Mouse (Mus musculus) adrenal gland, adult 8-10 months (tissue): ENCODE data around the gene Tifab. TPM values are rescaled to one million over a fixed set of nuclear protein-coding genes. Genes with fewer than 3 reads are reported as not detected.

ENCODE experiments used
- DNase-seq: peaks from one replicate; pipeline ENCODE4 v3.0.0; 2022
- total RNA-seq, 4 experiments: library from RNA; stranded (reverse); gene quantifications; 2 replicates each; pipeline ENCODE4 v1.2.4; 2022

Tifab gene
- total RNA-seq, 4 experiments from 2014 or later, result 1.9 to 5.3 (median 4.4) TPM

DNA sequence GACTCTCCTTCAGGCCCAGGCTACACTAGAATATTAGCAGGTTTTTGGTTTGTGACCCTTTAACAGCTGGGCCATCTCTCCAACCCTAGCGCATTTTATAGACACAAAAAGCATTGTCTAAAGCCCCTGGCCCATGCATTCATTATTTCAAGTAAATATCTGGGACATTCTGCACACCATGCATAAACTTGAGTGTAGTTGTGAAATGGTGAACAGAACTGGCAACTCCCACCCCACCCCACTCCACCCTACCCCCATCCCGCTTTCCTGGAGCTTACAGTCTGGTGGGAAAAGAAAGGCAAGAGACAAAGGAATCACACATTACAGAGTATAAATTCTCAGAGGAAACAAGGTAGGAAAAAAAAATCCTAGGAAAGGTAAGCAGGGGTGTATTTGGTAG is 42.5 kb downstream of the Tifab start, which contains the start of gene H2afy:
H2afy (minus strand) TSS at position 162 of the 400 bp plus-strand sequence.
- no peak for DNase-seq

- DNase-seq, result peak; percentile 89
These were observed 43.2 kb downstream of the Tifab start for GRCm38 (mm10) chr13:56135231-56136052.

- no peak for DNase-seq
These were observed 44.0 kb downstream of the Tifab start for GRCm38 (mm10) chr13:56134631-56135181.

- no peak for DNase-seq
These were observed 44.7 kb downstream of the Tifab start for GRCm38 (mm10) chr13:56134031-56134430.

DNA sequence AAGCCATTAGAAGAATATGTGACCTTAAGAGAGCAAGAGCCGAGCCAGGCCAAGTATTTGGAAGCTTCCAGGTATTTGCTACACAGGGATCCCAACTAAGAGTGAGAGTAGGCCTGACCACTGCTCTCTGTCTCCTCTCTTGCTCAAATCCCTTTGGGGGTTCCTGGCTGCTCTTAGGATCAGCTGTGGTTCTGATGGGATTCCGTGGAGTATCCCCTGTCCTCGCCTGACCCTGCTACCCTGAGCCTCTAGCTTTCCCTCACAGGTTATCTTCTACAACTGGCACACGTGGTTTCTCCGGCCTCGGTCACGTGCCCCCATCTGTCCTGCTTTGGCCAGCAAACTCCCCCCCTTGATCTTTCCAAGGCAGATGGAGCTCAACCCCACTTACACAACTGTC is 45.7 kb downstream of the Tifab start:
- no peak for DNase-seq

DNA sequence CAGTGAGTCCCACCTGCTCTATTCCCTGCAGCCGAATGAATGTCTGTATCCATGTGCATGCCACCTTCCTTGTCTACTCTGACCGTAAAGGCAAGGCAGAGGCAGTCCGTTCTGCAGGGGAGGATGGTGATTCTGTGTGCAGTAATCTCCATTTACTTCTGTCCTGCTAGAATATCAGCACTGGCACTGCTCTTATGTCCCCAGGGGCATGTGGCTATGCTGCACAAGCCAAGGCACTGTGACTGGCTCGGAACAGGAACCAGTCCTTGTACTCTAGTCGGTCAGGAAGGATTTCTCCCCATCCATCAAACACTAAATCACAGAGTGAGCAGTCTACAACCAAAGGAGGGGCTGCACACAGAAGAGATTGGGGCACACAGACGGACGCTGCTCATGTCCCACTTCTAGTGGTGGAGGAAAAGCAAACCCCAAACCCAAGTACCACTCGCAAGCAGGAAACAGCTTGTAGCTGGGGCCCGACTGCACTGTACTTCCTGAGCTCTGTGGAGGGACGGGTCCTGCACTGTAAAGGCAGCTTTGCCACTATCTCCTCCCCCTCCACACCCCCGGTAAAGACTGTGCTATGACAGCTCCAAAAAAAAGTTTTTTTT is 46.3 kb downstream of the Tifab start:
- DNase-seq, result no peak

DNA sequence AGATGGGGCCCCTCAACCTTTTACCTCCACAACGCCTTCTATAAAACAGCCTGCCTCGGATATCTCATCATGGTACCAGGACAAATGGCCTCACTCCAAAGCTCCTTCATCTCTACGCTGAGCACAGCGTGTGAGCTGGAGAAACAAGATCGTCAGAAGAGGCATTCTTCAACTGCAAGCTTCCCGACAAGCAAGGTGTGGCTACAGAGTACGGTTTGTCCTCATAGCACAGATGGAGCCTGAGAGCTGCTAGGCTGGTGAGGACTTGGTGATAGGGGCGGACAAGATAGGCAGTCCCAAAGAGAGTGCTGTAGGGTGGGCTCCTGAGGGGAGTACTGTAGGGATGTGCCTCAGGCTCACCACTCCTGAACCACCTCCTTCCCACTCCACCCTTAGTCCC is 48.1 kb downstream of the Tifab start:
- DNase-seq, result no peak

DNA sequence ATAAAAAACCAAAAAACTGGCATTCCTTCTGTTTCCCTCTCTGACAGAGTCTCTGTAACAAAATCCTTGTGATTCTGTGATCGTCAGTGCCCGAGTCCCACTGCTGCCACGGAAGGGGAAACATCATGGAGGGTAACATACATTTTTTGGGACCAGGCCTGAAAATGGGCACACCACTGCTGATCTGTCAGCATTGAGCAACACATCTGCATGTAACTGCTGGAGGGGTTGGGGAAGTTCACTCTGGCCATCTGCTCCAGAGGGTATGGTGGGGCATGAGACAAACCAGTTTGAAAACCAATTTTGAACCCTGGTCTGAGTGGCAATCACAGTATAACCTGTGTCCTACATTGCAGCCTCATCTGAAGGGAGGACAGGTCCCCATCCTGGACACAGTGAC is 49.1 kb downstream of the Tifab start:
- DNase-seq, result no peak

- DNase-seq, result no peak
These were observed 49.7 kb downstream of the Tifab start for GRCm38 (mm10) chr13:56129014-56129413.

DNA sequence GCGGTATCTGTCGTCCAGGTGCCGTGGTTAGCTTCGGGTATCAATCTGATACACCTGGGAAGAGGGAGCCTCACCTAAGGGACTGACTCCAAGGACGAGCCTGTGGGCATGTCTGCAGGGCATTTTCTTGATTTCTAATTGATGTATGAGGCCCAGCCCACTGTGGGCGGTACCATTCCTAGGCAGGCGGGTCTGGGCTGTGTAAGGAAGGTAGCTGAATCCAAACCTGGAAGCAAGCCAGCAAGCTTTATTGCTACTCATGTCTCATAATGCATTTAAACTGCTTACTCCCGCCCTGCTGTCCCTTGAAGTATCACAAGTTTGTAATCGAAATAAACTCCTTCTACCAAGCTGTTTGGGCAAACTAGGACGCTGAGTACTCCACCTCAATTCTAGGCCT is 53.1 kb downstream of the Tifab start:
- DNase-seq, result no peak

Other genes with a start within 250 kb of the Tifab start
- gene H2afy, start 42.5 kb downstream of the Tifab start, total RNA-seq, result 100 to 1,000 TPM; 130 to 162 (median 139) TPM
- gene Neurog1, start 73.3 kb upstream of the Tifab start, total RNA-seq, result not detected
- 10 to 100 TPM; 63.0 to 86.6 (median 76.1) TPM for gene Cxcl14, start 117.7 kb upstream of the Tifab start, total RNA-seq
- gene Gm3045, start 247.7 kb upstream of the Tifab start, total RNA-seq, result not detected